Mouse (Mus musculus): ENCODE data around the gene Atp8b3. TPM values are rescaled to one million over a fixed set of nuclear protein-coding genes. Genes with fewer than 3 reads are reported as not detected.
A peak's percentile ranks its signal among the peaks of the same experiment; 100 is the strongest.

The Atp8b3 gene
- total RNA-seq, 2 experiments from 2014 or later, result not detected

DNA sequence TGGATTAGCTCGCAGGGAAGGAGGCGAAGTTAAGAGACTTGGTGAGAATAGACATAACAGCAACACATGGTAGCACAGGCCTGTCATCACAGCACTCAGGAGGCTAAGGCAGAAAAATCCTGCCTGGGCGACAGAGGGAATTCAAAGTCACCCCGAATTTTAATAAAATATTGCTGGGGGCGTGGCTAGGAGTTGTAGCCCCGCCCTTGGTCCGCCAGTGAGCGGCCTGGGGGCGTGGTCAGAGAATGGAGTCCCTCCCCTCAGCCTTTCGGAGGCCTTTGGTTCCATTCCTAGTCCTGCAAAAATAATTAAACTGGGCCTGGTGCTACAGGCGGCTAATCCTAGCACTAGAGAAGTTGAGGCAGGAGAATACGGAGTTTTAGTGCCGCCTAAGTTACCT is 3.2 kb downstream of the Atp8b3 start:
- Histone ChIP-seq H3K27ac (no peak overlapping the region), H3K4me3 (no peak overlapping the region)
- no peak for TF ChIP-seq CTCF (IDR thresholded peaks at IDR 0.05)
- DNase-seq, result no peak
- intact Hi-C loops (cut with DNase I), result no loop called here

DNA sequence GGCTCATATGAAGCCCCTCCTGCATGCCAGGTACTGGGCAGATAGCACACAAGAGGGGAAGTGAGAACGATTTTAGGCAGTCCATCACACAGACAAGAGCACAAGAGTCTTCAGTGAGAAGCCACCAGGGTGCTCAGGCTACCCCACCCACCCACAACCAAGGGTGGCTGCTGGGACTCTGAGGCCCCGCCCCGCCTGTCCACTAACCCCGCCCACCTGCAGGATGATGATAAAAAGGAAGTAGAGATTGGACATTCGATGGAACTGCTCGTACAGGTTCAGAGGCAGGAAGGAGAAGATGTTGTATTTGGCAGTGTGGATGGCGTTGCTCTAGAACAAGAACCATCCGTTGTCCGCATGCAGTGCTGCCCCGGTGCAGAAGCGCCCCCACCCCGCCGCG is 3.9 kb downstream of the Atp8b3 start:
- DNase-seq, result no peak
- Histone ChIP-seq H3K27ac (no peak overlapping the region), H3K4me3 (no peak overlapping the region)
- TF ChIP-seq CTCF (IDR thresholded peaks at IDR 0.05), result no peak
- intact Hi-C loops (cut with DNase I), result no loop called here

DNA sequence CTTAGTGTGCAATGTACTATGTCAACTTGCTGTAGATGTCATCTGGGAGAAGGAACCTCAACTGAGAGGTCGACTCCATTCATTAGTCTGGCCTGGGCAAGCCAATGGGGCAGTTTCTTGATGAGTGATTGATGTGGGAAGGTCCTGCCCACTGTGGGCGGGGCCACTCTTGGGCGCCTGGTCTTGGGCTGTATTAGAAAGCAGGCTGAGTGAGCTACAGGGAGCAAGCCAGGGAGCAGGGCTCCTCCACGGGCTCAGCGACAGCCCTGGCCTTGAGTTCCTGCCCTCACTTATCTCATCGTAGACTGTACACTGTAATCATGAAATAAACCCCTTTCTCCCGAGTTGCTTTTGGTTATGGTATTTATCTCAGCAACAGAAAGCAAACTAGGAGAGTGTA is 5.2 kb downstream of the Atp8b3 start:
- intact Hi-C loops (cut with DNase I), result no loop called here
- H3K4me3 ChIP-seq, result no peak overlapping the region

DNA sequence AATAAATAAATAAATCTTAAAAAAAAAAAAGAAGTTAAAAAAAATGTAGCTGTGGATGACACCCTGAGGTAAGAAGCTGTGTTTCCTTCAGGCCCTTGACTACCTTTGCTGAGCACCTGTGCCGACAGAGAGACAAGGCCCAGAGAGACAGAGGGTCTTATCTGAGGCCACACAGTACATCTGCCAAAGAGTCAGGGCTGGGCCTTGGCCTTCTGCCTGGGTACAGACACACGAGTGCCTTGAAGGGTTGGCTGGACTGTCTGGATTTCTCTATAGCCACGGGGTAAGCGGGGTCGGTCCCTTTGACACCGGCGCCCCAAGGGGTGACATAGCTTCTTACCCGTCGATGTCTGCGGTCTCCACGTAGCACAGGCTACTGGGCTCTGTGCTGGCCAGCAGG is 6.1 kb downstream of the Atp8b3 start:
- intact Hi-C loops (cut with DNase I), result no loop called here
- no peak for TF ChIP-seq CTCF (IDR thresholded peaks at IDR 0.05)
- H3K27ac ChIP-seq, result no peak overlapping the region

More for the DNA sequence above, 5.2 kb downstream of the Atp8b3 start:
- no peak overlapping the region for H3K27ac ChIP-seq
- DNase-seq, result no peak
- no peak for TF ChIP-seq CTCF (IDR thresholded peaks at IDR 0.05)

DNA sequence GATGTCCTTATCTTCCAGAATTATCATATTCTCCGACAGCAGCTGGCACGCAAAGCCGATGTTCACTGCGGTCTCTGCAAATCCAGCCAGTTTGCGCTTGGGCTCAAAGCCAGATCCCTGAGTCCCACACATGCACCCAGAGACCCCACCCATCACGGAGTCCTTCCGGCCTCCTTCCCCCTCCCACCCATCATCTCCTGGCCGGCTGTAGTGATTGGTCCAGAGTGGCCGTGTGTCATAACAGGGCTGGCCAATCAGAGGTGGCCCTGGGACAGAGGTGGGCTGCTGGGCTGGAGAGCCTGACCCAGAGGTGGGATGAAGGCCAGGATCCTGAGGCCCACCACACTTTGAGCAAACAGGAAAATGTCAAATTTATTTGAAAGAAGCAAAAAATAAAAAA is 12.8 kb downstream of the Atp8b3 start:
- no peak for DNase-seq
- no peak overlapping the region for H3K27ac ChIP-seq
- TF ChIP-seq CTCF (IDR thresholded peaks at IDR 0.05), result no peak
- no peak overlapping the region for H3K4me3 ChIP-seq
- intact Hi-C loops (cut with DNase I), result no loop called here

More for the DNA sequence above, 6.1 kb downstream of the Atp8b3 start:
- H3K4me3 ChIP-seq, result no peak overlapping the region
- DNase-seq, result no peak

DNA sequence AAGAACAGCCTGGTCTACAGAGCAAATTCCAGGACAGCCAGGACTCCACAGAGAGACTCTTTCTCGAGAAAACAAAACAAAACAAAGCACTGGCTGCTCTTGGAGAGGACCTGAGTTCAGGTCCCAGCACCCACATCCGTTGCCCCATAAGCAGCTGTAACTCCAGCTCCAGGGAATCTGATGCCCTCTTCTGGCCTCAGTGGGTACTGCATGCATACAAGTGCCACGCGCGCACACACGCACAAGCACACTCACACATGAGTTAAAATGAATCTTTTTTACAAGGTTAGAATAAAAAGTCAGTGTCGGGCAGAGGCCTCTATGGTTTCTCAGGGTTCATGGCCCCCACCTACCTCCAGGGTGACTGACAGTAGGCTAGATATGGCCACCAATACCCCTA is 15.6 kb downstream of the Atp8b3 start:
- H3K27ac ChIP-seq, result no peak overlapping the region
- TF ChIP-seq CTCF (IDR thresholded peaks at IDR 0.05), result peak; percentile 44
- intact Hi-C loops (cut with DNase I), result no loop called here
- no peak for DNase-seq
- H3K4me3 ChIP-seq, result no peak overlapping the region

DNA sequence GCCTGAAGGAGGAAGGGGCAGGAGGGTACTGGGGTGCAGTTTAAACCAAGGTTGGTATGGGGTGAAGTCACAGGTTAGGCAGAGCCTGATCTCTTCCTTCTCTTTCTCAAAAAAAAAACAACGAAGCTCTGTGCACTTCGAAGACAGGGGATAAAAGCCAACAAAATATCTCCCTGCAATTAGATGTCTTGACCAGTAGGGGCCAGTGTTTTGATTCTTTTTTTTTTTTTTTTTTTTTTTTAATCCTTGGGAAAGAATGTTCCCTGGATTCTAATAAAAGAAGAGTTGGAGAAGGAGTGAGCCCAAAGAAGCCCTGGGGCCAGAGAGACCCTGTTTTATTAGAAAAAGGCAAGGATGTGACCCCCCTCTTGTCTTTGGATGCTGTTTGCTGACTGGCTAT is 19.6 kb downstream of the Atp8b3 start:
- intact Hi-C loops (cut with DNase I), result no loop called here
- DNase-seq, result no peak
- TF ChIP-seq CTCF (IDR thresholded peaks at IDR 0.05), result peak; percentile 50
- no peak overlapping the region for H3K27ac ChIP-seq
- H3K4me3 ChIP-seq, result no peak overlapping the region

DNA sequence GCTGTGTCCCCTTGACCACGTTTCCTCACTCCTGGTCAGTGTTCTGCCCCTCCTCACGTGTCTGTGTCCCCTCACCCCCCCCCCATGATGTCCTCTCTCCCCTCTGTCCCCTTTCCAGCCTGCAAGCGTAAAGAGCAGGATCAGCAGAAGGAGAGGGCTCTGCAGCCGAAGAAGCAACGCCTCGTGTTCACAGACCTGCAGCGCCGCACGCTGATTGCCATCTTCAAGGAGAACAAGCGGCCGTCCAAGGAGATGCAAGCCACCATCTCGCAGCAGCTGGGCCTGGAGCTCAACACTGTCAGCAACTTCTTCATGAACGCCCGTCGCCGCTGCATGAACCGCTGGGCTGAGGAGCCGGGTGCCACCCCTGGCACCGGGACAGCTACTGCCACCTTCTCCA is 25.2 kb downstream of the Atp8b3 start:
- no peak for DNase-seq
- H3K27ac ChIP-seq, result no peak overlapping the region
- intact Hi-C loops (cut with DNase I), result loop anchor here (5.0 kb wide), 1 partner anchor 39 kb away; no protein-coding TSS in a partner anchor
- H3K4me3 ChIP-seq, result no peak overlapping the region
- TF ChIP-seq CTCF (IDR thresholded peaks at IDR 0.05), result no peak

DNA sequence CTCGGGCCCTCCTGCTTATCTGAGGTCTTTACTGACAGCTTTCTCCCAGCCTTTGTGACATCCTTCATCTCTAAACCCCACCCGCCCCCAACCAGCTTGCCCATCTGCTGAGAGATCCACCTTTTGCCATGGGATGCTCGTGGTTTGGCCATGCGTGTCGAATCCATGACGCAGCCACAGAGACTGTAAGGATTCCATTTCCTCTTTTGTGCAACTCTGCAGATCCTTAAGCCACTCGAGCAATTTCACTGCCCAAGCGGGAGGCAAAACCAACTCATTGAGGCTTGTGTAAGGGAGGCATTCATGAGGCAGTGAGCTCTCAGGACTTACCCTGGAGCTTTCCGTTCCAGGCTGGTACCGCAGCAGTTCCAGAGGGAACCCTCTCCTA is 28.7 kb downstream of the Atp8b3 start:
- Histone ChIP-seq H3K27ac (no peak overlapping the region), H3K4me3 (no peak overlapping the region)
- intact Hi-C loops (cut with DNase I), result loop anchor here (5.0 kb wide), 1 partner anchor 42 kb away; no protein-coding TSS in a partner anchor
- no peak for TF ChIP-seq CTCF (IDR thresholded peaks at IDR 0.05)
- DNase-seq, result no peak

DNA sequence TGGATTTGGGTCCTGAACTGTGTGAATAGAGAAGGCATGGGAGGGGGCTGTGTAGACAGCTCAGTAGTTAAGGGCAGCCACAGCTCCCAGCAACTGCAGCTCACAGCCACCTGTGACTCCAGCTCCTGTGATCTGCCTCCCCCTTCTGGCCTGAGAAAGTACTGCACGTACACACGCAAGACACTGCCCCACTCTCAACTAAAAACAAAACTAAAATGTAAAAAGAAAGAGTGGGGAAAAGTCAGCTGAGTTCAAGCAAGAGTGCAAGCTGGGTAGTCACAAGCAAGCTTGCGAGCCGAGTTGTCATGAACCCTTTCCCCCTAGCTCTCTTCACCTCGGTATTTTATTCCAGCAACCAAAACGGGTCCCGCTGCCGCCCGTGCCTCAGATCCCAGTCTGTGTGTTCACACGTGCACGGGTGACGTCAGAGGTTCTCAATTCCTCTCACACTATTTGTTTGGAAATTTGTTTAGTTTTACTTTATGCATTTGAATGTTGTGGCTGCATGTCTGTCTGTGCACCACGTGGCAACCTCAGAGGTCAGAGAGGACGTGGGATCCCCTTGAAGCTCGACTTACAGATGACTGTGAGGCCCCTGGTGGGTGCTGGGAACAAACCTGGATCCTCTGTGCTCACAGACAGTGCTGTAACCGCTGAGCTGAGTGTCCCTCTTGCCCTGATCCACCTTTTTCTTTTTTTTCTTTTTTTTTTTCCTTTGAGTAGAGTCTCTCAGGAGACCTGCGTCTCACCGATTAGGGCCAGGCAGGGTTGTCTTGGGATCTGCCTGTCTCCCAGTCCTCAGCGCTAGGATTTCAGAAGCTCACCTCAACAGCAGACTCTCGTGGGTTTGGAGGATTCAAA is 29.3 kb downstream of the Atp8b3 start:
- Histone ChIP-seq H3K27ac (peak overlapping the region; percentile 52), H3K4me3 (peak overlapping the region; percentile 75)
- intact Hi-C loops (cut with DNase I), result loop anchor here (5.0 to 10.0 kb wide), 2 partner anchors 43 to 135 kb away; no protein-coding TSS in a partner anchor
- DNase-seq, result peak; percentile 82
- TF ChIP-seq CTCF (IDR thresholded peaks at IDR 0.05), result peak; percentile 97

DNA sequence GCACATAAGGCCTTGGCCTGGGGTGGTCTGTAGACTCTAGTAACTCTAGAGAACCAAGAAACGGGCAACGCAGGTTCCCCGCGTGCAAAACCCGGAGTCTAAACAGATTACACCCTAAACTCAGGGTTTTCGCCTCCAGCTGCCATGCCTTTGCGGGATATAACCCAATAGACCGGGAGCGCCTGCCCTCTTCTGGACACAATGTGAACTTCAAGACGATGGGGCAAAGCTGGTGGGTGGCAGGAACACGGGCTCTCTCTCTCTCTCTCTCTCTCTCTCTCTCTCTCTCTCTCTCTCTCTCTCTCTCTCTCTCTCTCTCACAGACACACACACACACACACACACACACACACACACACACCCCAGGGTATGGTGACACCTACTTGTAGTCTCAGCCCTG is 32.7 kb downstream of the Atp8b3 start:
- Histone ChIP-seq H3K27ac (no peak overlapping the region), H3K4me3 (no peak overlapping the region)
- TF ChIP-seq CTCF (IDR thresholded peaks at IDR 0.05), result peak; percentile 68
- intact Hi-C loops (cut with DNase I), result loop anchor here (10.0 kb wide), 1 partner anchor 131 kb away; no protein-coding TSS in a partner anchor
- peak; percentile 71 for DNase-seq

DNA sequence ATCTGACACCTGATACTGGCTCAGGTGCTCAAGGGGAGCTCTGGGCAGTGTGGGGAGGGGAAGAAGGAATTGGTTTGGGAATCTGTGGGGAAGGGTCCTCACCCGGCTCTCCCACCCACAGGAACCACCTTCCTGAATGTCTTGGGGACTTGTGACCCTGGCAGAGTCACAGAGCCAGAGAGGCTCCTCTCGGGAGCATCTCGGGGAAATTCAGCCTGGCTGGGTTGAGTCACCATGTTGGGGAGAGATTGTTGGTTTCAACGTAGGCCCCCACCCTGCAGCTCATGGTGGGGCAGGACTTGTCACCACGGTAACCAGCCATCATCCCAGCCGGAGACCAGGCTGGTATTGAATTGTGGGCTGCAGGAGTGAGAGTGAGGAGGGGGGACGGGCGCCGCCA is 34.2 kb downstream of the Atp8b3 start:
- no peak overlapping the region for H3K4me3 ChIP-seq
- no peak for DNase-seq
- TF ChIP-seq CTCF (IDR thresholded peaks at IDR 0.05), result no peak
- intact Hi-C loops (cut with DNase I), result loop anchor here (10.0 kb wide), 1 partner anchor 130 kb away; no protein-coding TSS in a partner anchor
- H3K27ac ChIP-seq, result no peak overlapping the region

DNA sequence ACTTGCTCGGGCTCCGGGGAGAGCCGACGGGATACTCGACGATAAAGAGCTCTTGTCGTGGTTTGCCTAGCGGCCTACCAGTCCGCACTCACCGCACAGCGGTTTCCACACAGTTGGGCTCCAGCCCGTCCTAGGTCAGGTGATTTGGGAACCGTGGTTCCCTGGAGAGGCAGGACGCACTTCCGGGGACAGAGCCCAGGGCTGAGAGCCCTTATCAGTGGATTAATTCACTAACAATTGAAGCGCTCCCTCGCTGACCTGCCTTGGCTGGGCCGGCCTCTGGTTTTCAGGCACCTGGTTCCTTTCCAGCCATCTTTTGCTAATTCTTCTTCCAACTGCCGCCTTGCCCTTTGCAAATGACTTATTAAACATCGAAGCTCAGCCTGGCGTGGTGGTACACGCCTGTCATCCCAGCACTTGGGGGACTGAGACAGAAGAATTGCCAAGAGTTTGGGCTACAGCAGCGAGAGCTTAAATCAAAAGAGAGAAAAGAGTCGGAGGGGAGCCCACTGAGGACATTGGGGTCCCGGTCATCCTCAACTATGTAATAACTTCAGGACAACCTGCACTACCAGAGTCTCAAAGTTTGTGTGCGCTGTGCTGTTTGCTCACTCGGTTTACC is 35.2 kb downstream of the Atp8b3 start:
- no peak overlapping the region for H3K27ac ChIP-seq
- no peak for DNase-seq
- intact Hi-C loops (cut with DNase I), result loop anchor here (10.0 kb wide), 1 partner anchor 129 kb away; no protein-coding TSS in a partner anchor
- H3K4me3 ChIP-seq, result no peak overlapping the region
- no peak for TF ChIP-seq CTCF (IDR thresholded peaks at IDR 0.05)

Measured in gastrocnemius, adult 2 months (tissue).